Mouse (Mus musculus) right cerebral cortex, postnatal 25 days (tissue): ENCODE measurements at regions not wholly inside any gene's neighbourhood (a gene's known extent, or its start where the extent isn't known, plus 50 kb on each side); places are given as distances from the start of the nearest gene placed in this dataset.

ENCODE experiments used
- DNase-seq: peaks from one replicate; pipeline ENCODE4 v3.0.0; 2022

GRCm38 (mm10) chr3:37871076-37871475 lies 146.8 kb upstream of the Gm5148 start:
- DNase-seq = no peak

- DNase-seq = no peak
These were observed 144.2 kb upstream of the Gm5148 start for GRCm38 (mm10) chr3:37868454-37868853.

- no peak for DNase-seq
These were observed 138.5 kb upstream of the Gm5148 start for GRCm38 (mm10) chr3:37862756-37863155.

- no peak for DNase-seq
These were observed 136.6 kb upstream of the Gm5148 start for GRCm38 (mm10) chr3:37860715-37861461.

GRCm38 (mm10) chr3:37860034-37860714 lies 135.9 kb upstream of the Gm5148 start:
- DNase-seq = no peak

GRCm38 (mm10) chr3:37858624-37859302 lies 134.5 kb upstream of the Gm5148 start:
- no peak for DNase-seq

- no peak for DNase-seq
These were observed 122.1 kb upstream of the Gm5148 start for GRCm38 (mm10) chr3:37846191-37847003.

GRCm38 (mm10) chr3:37845313-37846023 lies 121.2 kb upstream of the Gm5148 start:
- DNase-seq = no peak

GRCm38 (mm10) chr3:37844731-37845312 lies 120.5 kb upstream of the Gm5148 start:
- no peak for DNase-seq

- DNase-seq = no peak
These were observed 118.0 kb upstream of the Gm5148 start for GRCm38 (mm10) chr3:37842289-37842688.

GRCm38 (mm10) chr3:37838896-37839295 lies 114.6 kb upstream of the Gm5148 start:
- no peak for DNase-seq

- no peak for DNase-seq
These were observed 112.5 kb upstream of the Gm5148 start for GRCm38 (mm10) chr3:37836749-37837148.

GRCm38 (mm10) chr3:37835687-37836086 lies 111.4 kb upstream of the Gm5148 start:
- no peak for DNase-seq

GRCm38 (mm10) chr3:37835135-37835534 lies 110.8 kb upstream of the Gm5148 start:
- DNase-seq = no peak

- DNase-seq = no peak
These were observed 110.3 kb upstream of the Gm5148 start for GRCm38 (mm10) chr3:37834626-37835025.

GRCm38 (mm10) chr3:37833387-37833786 lies 109.1 kb upstream of the Gm5148 start:
- DNase-seq = no peak

GRCm38 (mm10) chr3:37827546-37827945 lies 103.3 kb upstream of the Gm5148 start:
- DNase-seq = no peak

GRCm38 (mm10) chr3:37825602-37826001 lies 101.3 kb upstream of the Gm5148 start:
- DNase-seq = no peak

GRCm38 (mm10) chr3:37824681-37825080 lies 100.4 kb upstream of the Gm5148 start:
- no peak for DNase-seq

- DNase-seq = no peak
These were observed 95.2 kb upstream of the Gm5148 start for GRCm38 (mm10) chr3:37819503-37819902.

- DNase-seq = no peak
These were observed 93.1 kb upstream of the Gm5148 start for GRCm38 (mm10) chr3:37817434-37817805.
